Mouse (Mus musculus) liver, embryonic 14.5 days (tissue): ENCODE results near the gene Slc25a51. TPM values are rescaled to one million over a fixed set of nuclear protein-coding genes. Genes with fewer than 3 reads are reported as not detected.

Source experiments
- ATAC-seq: fragments of 200-750 bp; cut with Nextera tagmentation; 2 replicates; pipeline ENCODE4 v1.8.0; 2017; ENCODE audit warnings: moderate number of reproducible peaks, mild to moderate bottlenecking, moderate library complexity; ENCODE audit not compliant: insufficient read depth
- DNase-seq, 3 experiments: peaks; one replicate each; pipeline ENCODE4 v3.0.0-alpha.2; 2012 to 2013; ENCODE audit warnings: low read depth in 3 of 3, low spot score in 3 of 3
- H3K27ac ChIP-seq: fragments of 300-500 bp; sonication (generic); 2 replicates; pipeline ENCODE4 v1.5.1; 2014; ENCODE audit warnings: moderate library complexity, mild to moderate bottlenecking, control low read depth, inconsistent platforms
- H3K27me3 ChIP-seq: fragments of 300-500 bp; sonication (generic); 2 replicates; pipeline ENCODE4 v1.6.1; 2014; ENCODE audit warnings: mild to moderate bottlenecking, low read length, moderate library complexity; ENCODE audit not compliant: control insufficient read depth, insufficient read depth
- H3K36me3 ChIP-seq: fragments of 300-500 bp; sonication (generic); replicated peaks from 2 replicates; pipeline ENCODE4 v1.6.1; 2014; ENCODE audit warnings: low read depth; ENCODE audit not compliant: control insufficient read depth, insufficient read depth
- H3K4me1 ChIP-seq, 2 experiments: fragments of 200-500 bp in 1 of 2; fragments of 300-500 bp in 1 of 2; sonication (generic) in 1 of 2; replicated peaks; 2 replicates each; pipeline ENCODE4 v1.6.1; 2012 to 2014; ENCODE audit warnings: antibody characterized with exemption in 1 of 2, inconsistent platforms in 1 of 2, low read length in 1 of 2; ENCODE audit not compliant: control insufficient read depth in 2 of 2, insufficient read depth in 2 of 2
- H3K4me2 ChIP-seq: fragments of 300-500 bp; sonication (generic); 2 replicates; pipeline ENCODE4 v1.6.1; 2014; ENCODE audit warnings: low read depth, mild to moderate bottlenecking, control low read depth, moderate library complexity
- H3K4me3 ChIP-seq, 2 experiments: fragments of 200-500 bp in 1 of 2; fragments of 300-500 bp in 1 of 2; sonication (generic) in 1 of 2; 2 replicates each; pipeline ENCODE4 v1.5.1; 2012 to 2014; ENCODE audit warnings: low read depth in 2 of 2, low read length in 2 of 2, mild to moderate bottlenecking in 2 of 2, control low read depth in 1 of 2, inconsistent platforms in 1 of 2, moderate library complexity in 1 of 2; ENCODE audit not compliant: insufficient read depth in 1 of 2
- H3K9ac ChIP-seq: fragments of 300-500 bp; sonication (generic); replicated peaks from 2 replicates; pipeline ENCODE4 v1.6.1; 2014; ENCODE audit warnings: mild to moderate bottlenecking, control low read depth, moderate library complexity
- H3K9me3 ChIP-seq: fragments of 300-500 bp; sonication (generic); 2 replicates; pipeline ENCODE4 v1.6.1; 2016; ENCODE audit warnings: low read length, mixed read lengths; ENCODE audit not compliant: control insufficient read depth
- CTCF ChIP-seq: IDR thresholded peaks from 2 replicates; pipeline ENCODE4 v1.5.1; 2016; ENCODE audit warnings: antibody characterized with exemption, low read depth, control low read depth
- EP300 ChIP-seq: IDR thresholded peaks from 2 replicates; pipeline ENCODE4 v1.6.1; 2016; ENCODE audit warnings: antibody characterized with exemption, low read depth
- whole genome bisulfite sequencing: fragments of 180-500 bp; shearing (Covaris S2); extraction: QIAGEN DNeasy Blood & Tissue Kit; methylation state at CpG from one replicate; pipeline ENCODE4 v1.1.7; 2014; ENCODE audit not compliant: insufficient replicate concordance; 5-methylcytosine and 5-hydroxymethylcytosine counted together
- polyA plus RNA-seq, 2 experiments: library from polyadenylated mRNA; depleted of rRNA in 1 of 2; stranded (reverse) in 1 of 2; unstranded in 1 of 2; fragments of >200 nt; fragmentation: Nextera tagmentation in 1 of 2; extraction: Ambion mirVana in 1 of 2; gene quantifications; 2 replicates each; pipeline versions ENCODE4 v1.2.1 to v1.2.3; 2012 to 2014

Gene Slc25a51
- polyA plus RNA-seq, 2 experiments: 53.4 to 65.5 TPM

GRCm38 (mm10) chr4:45437010-45437409 lies 28.4 kb upstream of the Slc25a51 start:
- Histone ChIP-seq H3K9ac (no peak overlapping the region), H3K4me2 (no peak overlapping the region), H3K4me1 (no peaks in the 10 kb centered on the region), H3K27ac (no peak overlapping the region), H3K27me3 (no peaks in the 10 kb centered on the region), H3K4me3 (no peak overlapping the region), H3K36me3 (no peaks in the 10 kb centered on the region), H3K9me3 (no peaks in the 10 kb centered on the region)
- ATAC-seq (no peak), DNase-seq (no peak)
- TF ChIP-seq EP300 (no peak), CTCF (no peak)
- 61% methylated on average over 3 of the region's 3 CpGs for whole genome bisulfite sequencing

- Histone ChIP-seq H3K4me3 (no peak overlapping the region), H3K9me3 (no peaks in the 10 kb centered on the region), H3K36me3 (no peaks in the 10 kb centered on the region), H3K27me3 (no peaks in the 10 kb centered on the region), H3K9ac (no peak overlapping the region), H3K4me1 (no peaks in the 10 kb centered on the region), H3K27ac (no peak overlapping the region), H3K4me2 (no peak overlapping the region)
- TF ChIP-seq EP300 (no peak), CTCF (no peak)
- WGBS: 71% methylated on average over 7 of the region's 7 CpGs
- ATAC-seq (no peak), DNase-seq (no peak)
Observed at GRCm38 (mm10) chr4:45436383-45436913, 27.9 kb upstream of the Slc25a51 start.

- no peak for TF ChIP-seq EP300
- no peak; the same call in 1 of the 2 replicates for TF ChIP-seq CTCF
- H3K9me3 ChIP-seq: no peaks in the 10 kb centered on the region
- H3K9ac ChIP-seq: no peak overlapping the region
- H3K4me2 ChIP-seq: no peak overlapping the region
- ATAC-seq (no peak), DNase-seq (no peak)
- H3K4me1 ChIP-seq: no peaks in the 10 kb centered on the region
- H3K36me3 ChIP-seq: no peaks in the 10 kb centered on the region
- no peak overlapping the region for H3K4me3 ChIP-seq
- H3K27ac ChIP-seq: no peak overlapping the region
- H3K27me3 ChIP-seq: no peaks in the 10 kb centered on the region
- WGBS: 43% methylated on average over 2 of the region's 2 CpGs
Observed at GRCm38 (mm10) chr4:45435899-45436298, 27.3 kb upstream of the Slc25a51 start.

GRCm38 (mm10) chr4:45434681-45435080 lies 26.1 kb upstream of the Slc25a51 start:
- H3K9ac ChIP-seq: no peak overlapping the region
- H3K36me3 ChIP-seq: no peaks in the 10 kb centered on the region
- H3K27me3 ChIP-seq: no peaks in the 10 kb centered on the region
- H3K4me1 ChIP-seq: no peaks in the 10 kb centered on the region
- no peak overlapping the region for H3K4me2 ChIP-seq
- H3K9me3 ChIP-seq: no peaks in the 10 kb centered on the region
- H3K4me3 ChIP-seq: no peak overlapping the region
- 69% methylated on average over 4 of the region's 4 CpGs for WGBS
- no peak for TF ChIP-seq EP300
- no peak for TF ChIP-seq CTCF
- H3K27ac ChIP-seq: no peak overlapping the region
- DNase-seq: no peak
- no peak for ATAC-seq

GRCm38 (mm10) chr4:45434071-45434470 lies 25.5 kb upstream of the Slc25a51 start:
- ATAC-seq (no peak), DNase-seq (no peak)
- no peaks in the 10 kb centered on the region for H3K9me3 ChIP-seq
- H3K4me2 ChIP-seq: no peak overlapping the region
- TF ChIP-seq CTCF (no peak), EP300 (no peak)
- H3K27me3 ChIP-seq: no peaks in the 10 kb centered on the region
- WGBS: 91% methylated on average over 12 of the region's 12 CpGs
- H3K9ac ChIP-seq: no peak overlapping the region
- H3K27ac ChIP-seq: no peak overlapping the region
- H3K36me3 ChIP-seq: no peaks in the 10 kb centered on the region
- H3K4me3 ChIP-seq: no peak overlapping the region
- H3K4me1 ChIP-seq: no peaks in the 10 kb centered on the region
